Comparison of ENCODE assay signal across 9 mouse cellular contexts in the genomic region with DNA sequence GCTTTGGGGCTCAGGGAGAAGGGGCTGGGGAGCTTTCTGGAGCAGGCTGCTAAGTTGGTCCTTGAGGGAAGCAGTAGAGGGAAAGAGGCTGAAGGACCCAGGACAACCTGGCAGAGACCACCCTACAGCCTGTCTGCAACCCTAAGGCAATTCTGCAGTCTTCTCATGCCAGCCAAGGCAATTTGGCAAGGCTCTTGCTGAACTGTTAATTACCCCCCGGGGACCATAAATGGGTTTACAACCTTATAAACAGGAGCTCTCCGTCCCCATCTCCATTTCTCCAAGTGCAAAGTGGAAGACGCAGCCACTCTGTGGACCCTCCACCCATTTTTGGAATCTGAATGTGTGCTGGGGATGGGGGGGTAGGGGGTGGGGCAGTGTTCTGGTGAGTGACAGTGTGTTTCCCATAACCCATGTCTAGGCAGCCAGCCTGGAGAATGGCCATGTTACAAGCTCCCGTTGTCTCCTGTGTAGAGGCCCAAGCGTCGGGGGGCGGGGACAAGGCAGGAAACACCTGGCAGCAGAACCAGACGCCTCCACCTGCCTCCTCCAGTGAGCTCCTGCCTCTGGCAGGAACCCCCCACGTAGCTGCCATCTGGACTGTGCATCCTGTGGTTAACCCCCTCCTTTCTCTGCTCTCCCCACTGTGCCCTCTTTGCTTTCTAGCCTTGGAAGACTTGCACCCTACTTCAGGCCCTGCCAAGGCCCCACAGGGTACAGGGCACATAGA. TPM values are rescaled to one million over a fixed set of nuclear protein-coding genes. Genes with fewer than 3 reads are reported as not detected.
A peak's percentile ranks its signal among the peaks of the same experiment; 100 is the strongest.
DNase-seq lines count a peak whose midpoint lies in the region; ATAC-seq and TF ChIP-seq lines count a peak whose summit lies in the region.
"Had no signal": no experiment of that assay in that cellular context is flagged by ENCODE, and none has a peak within 500 bp of the region (broad histone marks: within the 10 kb centered on the region; RNA-seq: fewer than 3 reads in every experiment).

No protein-coding gene starts in this region.

- H3K9ac ChIP-seq in hindbrain, embryonic 14.5 days: no peak overlapping the region
- H3K9ac ChIP-seq in midbrain, postnatal 0 days (replicated peaks; ENCODE audit: low read length, poor library complexity, severe bottlenecking): no peak overlapping the region

- ATAC-seq in hindbrain, embryonic 14.5 days (ENCODE audit: low FRiP score): no peak
- no peak for ATAC-seq in midbrain, postnatal 0 days (ENCODE audit: low FRiP score)

- peaks cover 21% of the 10 kb centered on the region for H3K4me1 ChIP-seq in hindbrain, embryonic 14.5 days (replicated peaks; ENCODE audit: control insufficient read depth, insufficient read depth, low read length)
- no peaks in the 10 kb centered on the region for H3K4me1 ChIP-seq in midbrain, postnatal 0 days (ENCODE audit: insufficient read depth, low read length)

- H3K36me3 ChIP-seq in hindbrain, embryonic 14.5 days (replicated peaks; ENCODE audit: control insufficient read depth, insufficient read depth): no peaks in the 10 kb centered on the region
- H3K36me3 ChIP-seq in midbrain, postnatal 0 days (ENCODE audit: insufficient read depth, low read length): no peaks in the 10 kb centered on the region

- WGBS in hindbrain, embryonic 14.5 days: 35% methylated on average over 9 of the region's 9 CpGs
- WGBS in midbrain, postnatal 0 days: 41% methylated on average over 9 of the region's 9 CpGs

- TF ChIP-seq CTCF in midbrain, postnatal 0 days (IDR thresholded peaks at IDR 0.05): no peak

- H3K27ac ChIP-seq in hindbrain, embryonic 14.5 days: no peak overlapping the region
- no peak overlapping the region for H3K27ac ChIP-seq in midbrain, postnatal 0 days (ENCODE audit: low read depth, low read length)

- H3K27me3 ChIP-seq in hindbrain, embryonic 14.5 days (ENCODE audit: control insufficient read depth, insufficient read depth, low read length): no peaks in the 10 kb centered on the region
- H3K27me3 ChIP-seq in midbrain, postnatal 0 days (ENCODE audit: insufficient read depth, low read length): no peaks in the 10 kb centered on the region

- no peak overlapping the region for H3K4me2 ChIP-seq in hindbrain, embryonic 14.5 days (replicated peaks)
- no peak overlapping the region for H3K4me2 ChIP-seq in midbrain, postnatal 0 days (ENCODE audit: low read depth, low read length, poor library complexity, severe bottlenecking)

- no peaks in the 10 kb centered on the region for H3K9me3 ChIP-seq in hindbrain, embryonic 14.5 days (ENCODE audit: control insufficient read depth, low read length)
- H3K9me3 ChIP-seq in midbrain, postnatal 0 days (ENCODE audit: low read length): no peaks in the 10 kb centered on the region

- DNase-seq in gastrocnemius, postnatal 25 days: peak; percentile 59
- DNase-seq in gastrocnemius, adult 8-10 months (ENCODE audit: low spot score in 2 of 2): no peak
- peak; percentile 82 for DNase-seq in CD4-positive helper T cell, adult 2 months (ENCODE audit: low read depth, low spot score)
- DNase-seq in embryo, embryonic 10.5 days (ENCODE audit: low spot score): peak; percentile 61
- peak; percentile 39 for DNase-seq in hindbrain, embryonic 14.5 days (ENCODE audit: low spot score)
- DNase-seq in midbrain, postnatal 0 days (ENCODE audit: low spot score): peak; percentile 62
- peak; percentile 96 for DNase-seq in thymus, postnatal 14 days
- no peak for DNase-seq in right cerebral cortex, postnatal 25 days

- H3K4me3 ChIP-seq in hindbrain, embryonic 14.5 days (replicated peaks; ENCODE audit: low read length): no peak overlapping the region
- H3K4me3 ChIP-seq in midbrain, postnatal 0 days (ENCODE audit: low read depth, low read length): no peak overlapping the region
- H3K4me3 ChIP-seq: myocyte had no signal

RNA-seq across cellular contexts. Expression of gene Fam163b, which starts 20.5 kb away (rescaled TPM):
- total RNA-seq in gastrocnemius, postnatal 25 days (2021): not detected
- under 1 TPM in 1 of 4 experiments, not detected in 3; 0.08 TPM for total RNA-seq in gastrocnemius, adult 8-10 months (2022)
- polyA plus RNA-seq in hindbrain, embryonic 14.5 days (2014; fragmentation: Nextera tagmentation; extraction: Ambion mirVana): 7.9 and 9.4 TPM in 2 replicates
- total RNA-seq in midbrain, postnatal 0 days (2014; rRNA removed): 4.9 and 8.4 TPM in 2 replicates
- 13.0 and 13.9 TPM in 2 replicates for polyA plus RNA-seq in midbrain, postnatal 0 days (2015; fragmentation: Nextera tagmentation; extraction: Ambion mirVana)

RNA-seq across cellular contexts. Expression of gene Adamtsl2, which starts 42.6 kb away (rescaled TPM):
- 1 to 10 TPM; 8.2 to 8.7 TPM for total RNA-seq in gastrocnemius, postnatal 25 days (2021)
- total RNA-seq in gastrocnemius, adult 8-10 months (2022): 1 to 10 TPM in 3 of 4 experiments, under 1 TPM in 1; 0.99 to 2.2 (median 1.5) TPM
- polyA plus RNA-seq in hindbrain, embryonic 14.5 days (2014; fragmentation: Nextera tagmentation; extraction: Ambion mirVana): 9.1 and 10.0 TPM in 2 replicates
- total RNA-seq in midbrain, postnatal 0 days (2014; rRNA removed): 14.3 and 17.0 TPM in 2 replicates
- polyA plus RNA-seq in midbrain, postnatal 0 days (2015; fragmentation: Nextera tagmentation; extraction: Ambion mirVana): 7.3 and 9.3 TPM in 2 replicates

RNA-seq across cellular contexts. Expression of gene Dbh, which starts 43.2 kb away (rescaled TPM):
- total RNA-seq in gastrocnemius, postnatal 25 days (2021): not detected
- total RNA-seq in gastrocnemius, adult 8-10 months (2022): not detected
- polyA plus RNA-seq in hindbrain, embryonic 14.5 days (2014; fragmentation: Nextera tagmentation; extraction: Ambion mirVana): 2.3 and 3.7 TPM in 2 replicates
- 4.2 and 12.3 TPM in 2 replicates for total RNA-seq in midbrain, postnatal 0 days (2014; rRNA removed)
- polyA plus RNA-seq in midbrain, postnatal 0 days (2015; fragmentation: Nextera tagmentation; extraction: Ambion mirVana): 0.21 and 0.45 TPM in 2 replicates

RNA-seq across cellular contexts. Expression of gene Mymk, which starts 49.8 kb away (rescaled TPM):
- 10 to 100 TPM in 1 of 2 experiments, 1 to 10 TPM in 1; 4.8 to 14.4 TPM for total RNA-seq in gastrocnemius, postnatal 25 days (2021)
- total RNA-seq in gastrocnemius, adult 8-10 months (2022): under 1 TPM in 1 of 4 experiments, not detected in 3; 0.48 TPM
- polyA plus RNA-seq in hindbrain, embryonic 14.5 days (2014; fragmentation: Nextera tagmentation; extraction: Ambion mirVana): 0.32 TPM in 1 of 2 replicates, not detected in the other
- 0.16 TPM in 1 of 2 replicates, not detected in the other for total RNA-seq in midbrain, postnatal 0 days (2014; rRNA removed)
- 0.15 TPM in 1 of 2 replicates, not detected in the other for polyA plus RNA-seq in midbrain, postnatal 0 days (2015; fragmentation: Nextera tagmentation; extraction: Ambion mirVana)

Comparison
In these comparisons a context has a peak if more than half of its experiments do, and no peak if none do; other contexts are left out.
1. DNase-seq: peak in gastrocnemius, postnatal 25 days (single experiment), CD4-positive helper T cell, adult 2 months (single experiment), embryo, embryonic 10.5 days (single experiment), hindbrain, embryonic 14.5 days (single experiment), midbrain, postnatal 0 days (single experiment) and thymus, postnatal 14 days (single experiment); none in gastrocnemius, adult 8-10 months (0 of 2) and right cerebral cortex, postnatal 25 days (single experiment).